Mouse (Mus musculus) kidney, embryonic 14.5 days (tissue): Measurements from ENCODE around the gene Arl5c. TPM values are rescaled to one million over a fixed set of nuclear protein-coding genes. Genes with fewer than 3 reads are reported as not detected.

Source experiments
- ATAC-seq: fragments of 200-750 bp; cut with Nextera tagmentation; 2 replicates; pipeline ENCODE4 v1.8.0; 2017; ENCODE audit warnings: moderate number of reproducible peaks, mild to moderate bottlenecking, moderate TSS enrichment, moderate library complexity; ENCODE audit not compliant: low FRiP score, low TSS enrichment
- H3K27ac ChIP-seq: fragments of 300-500 bp; sonication (generic); 2 replicates; pipeline ENCODE4 v1.5.1; 2014; ENCODE audit warnings: low read depth, mild to moderate bottlenecking, low read length, moderate library complexity, mixed read lengths
- H3K27me3 ChIP-seq: fragments of 300-500 bp; sonication (generic); 2 replicates; pipeline ENCODE4 v1.6.1; 2014; ENCODE audit warnings: mild to moderate bottlenecking, low read length; ENCODE audit not compliant: control insufficient read depth, insufficient read depth
- H3K36me3 ChIP-seq: fragments of 300-500 bp; sonication (generic); 2 replicates; pipeline ENCODE4 v1.6.1; 2014; ENCODE audit warnings: low read length, mixed read lengths; ENCODE audit not compliant: control insufficient read depth, insufficient read depth
- H3K4me1 ChIP-seq: fragments of 300-500 bp; sonication (generic); 2 replicates; pipeline ENCODE4 v1.6.1; 2014; ENCODE audit warnings: low read length, mixed read lengths; ENCODE audit not compliant: control insufficient read depth, insufficient read depth
- H3K4me2 ChIP-seq: fragments of 300-500 bp; sonication (generic); replicated peaks from 2 replicates; pipeline ENCODE4 v1.6.1; 2014; ENCODE audit warnings: low read depth, mild to moderate bottlenecking, low read length
- H3K4me3 ChIP-seq: fragments of 300-500 bp; sonication (generic); 2 replicates; pipeline ENCODE4 v1.5.1; 2014; ENCODE audit warnings: mild to moderate bottlenecking, low read length
- H3K9ac ChIP-seq: fragments of 300-500 bp; sonication (generic); 2 replicates; pipeline ENCODE4 v1.6.1; 2014; ENCODE audit warnings: low read depth, mild to moderate bottlenecking, low read length, moderate library complexity
- H3K9me3 ChIP-seq: fragments of 300-500 bp; sonication (generic); 2 replicates; pipeline ENCODE4 v1.6.1; 2016; ENCODE audit warnings: low read length; ENCODE audit not compliant: control insufficient read depth
- WGBS: fragments of 180-500 bp; shearing (Covaris S2); extraction: QIAGEN DNeasy Blood & Tissue Kit; methylation state at CpG from one replicate; pipeline ENCODE4 v1.1.7; 2014; 5-methylcytosine and 5-hydroxymethylcytosine counted together
- microRNA-seq: library from miRNA; unstranded; fragments of <30 nt; microRNA quantifications from one replicate; pipeline ENCODE4, GENCODE M21; 2016
- polyA plus RNA-seq: library from polyadenylated mRNA; unstranded; fragments of >200 nt; fragmentation: Nextera tagmentation; extraction: Ambion mirVana; gene quantifications from 2 replicates; pipeline ENCODE4 v1.2.1, GENCODE M21; 2014

The Arl5c gene
- polyA plus RNA-seq, 1 experiment from 2014 or later, result 9.3 TPM

DNA sequence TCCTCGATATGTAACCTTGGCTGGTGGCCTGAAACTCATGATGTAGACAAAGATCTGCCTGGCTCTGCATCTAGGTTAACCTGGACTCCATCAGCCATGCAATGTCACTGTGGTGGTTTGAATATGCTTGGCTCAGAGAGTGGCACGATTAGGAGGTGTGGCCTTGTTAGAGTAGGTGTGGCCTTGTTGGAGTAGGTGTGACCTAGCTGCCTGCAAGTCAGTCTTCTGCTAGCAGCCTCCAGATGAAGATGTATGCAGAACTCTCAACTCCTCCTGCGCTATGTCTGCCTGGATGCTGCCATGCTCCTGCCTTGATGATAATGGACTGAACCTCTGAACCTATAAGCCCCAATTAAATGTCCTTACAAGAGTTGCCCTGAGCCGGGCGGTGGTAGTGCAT lies 52.7 kb downstream of the Arl5c start:
- Histone ChIP-seq H3K27me3 (no peaks in the 10 kb centered on the region), H3K4me1 (no peaks in the 10 kb centered on the region), H3K4me3 (no peak overlapping the region), H3K9ac (no peak overlapping the region), H3K9me3 (no peaks in the 10 kb centered on the region), H3K36me3 (no peaks in the 10 kb centered on the region), H3K4me2 (no peak overlapping the region), H3K27ac (no peak overlapping the region)
- no peak for ATAC-seq
- 76% methylated on average over 5 of the region's 5 CpGs for WGBS

DNA sequence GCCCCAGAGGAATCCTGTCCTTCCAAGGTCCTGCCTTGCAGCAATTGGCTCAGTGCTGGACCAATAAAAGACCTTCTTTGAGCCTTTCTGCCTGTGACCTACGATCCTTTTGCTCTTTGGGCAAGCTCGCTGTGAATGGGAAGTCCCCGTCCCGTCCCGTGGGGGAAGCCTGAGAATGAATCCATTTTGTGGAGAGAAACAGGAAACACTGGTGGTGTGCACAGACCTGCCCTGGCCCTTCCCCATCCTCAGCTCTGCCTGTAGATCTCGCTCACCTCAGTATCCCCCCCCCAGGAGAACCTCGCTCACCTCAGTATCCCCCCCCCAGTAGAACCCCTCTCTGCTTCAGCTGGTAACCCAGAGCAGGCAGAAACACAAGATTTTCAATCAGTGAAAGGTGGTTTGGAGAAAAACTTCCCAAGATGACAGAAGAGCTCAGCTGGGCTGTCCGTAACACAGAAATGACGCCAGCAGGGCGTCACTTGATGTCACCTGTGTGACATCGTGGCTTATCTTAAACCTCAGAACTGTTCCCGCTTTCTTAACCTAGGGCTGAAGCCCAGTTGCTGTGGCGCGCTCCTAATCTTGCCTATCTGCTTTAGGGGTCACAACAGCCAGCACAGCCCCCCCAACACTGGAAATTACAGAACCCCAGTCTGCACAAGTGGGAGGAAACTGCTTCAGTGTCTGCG lies 53.4 kb downstream of the Arl5c start:
- WGBS, result 83% methylated on average over 15 of the region's 15 CpGs
- no peak overlapping the region for H3K27ac ChIP-seq
- no peaks in the 10 kb centered on the region for H3K9me3 ChIP-seq
- H3K4me2 ChIP-seq, result no peak overlapping the region
- no peaks in the 10 kb centered on the region for H3K27me3 ChIP-seq
- no peak for ATAC-seq
- H3K36me3 ChIP-seq, result no peaks in the 10 kb centered on the region
- no peaks in the 10 kb centered on the region for H3K4me1 ChIP-seq
- H3K4me3 ChIP-seq, result no peak overlapping the region
- H3K9ac ChIP-seq, result no peak overlapping the region

Small RNA genes within 50 kb of the gene (microRNA-seq; reads per million reads assigned to microRNA genes)
- gene Gm22461 (not detected), gene Gm27597 (not detected)

Other genes with a start within 250 kb of the Arl5c start
- gene Cwc25, start 229.6 kb downstream of the Arl5c start, polyA plus RNA-seq, result 12.6 and 13.7 TPM in 2 replicates
- gene 1700001P01Rik, start 220.3 kb downstream of the Arl5c start, polyA plus RNA-seq, result 0.56 TPM in 1 of 2 replicates, not detected in the other
- 695 and 947 TPM in 2 replicates for gene Rpl23, start 213.7 kb downstream of the Arl5c start, polyA plus RNA-seq
- gene Lasp1, start 197.2 kb downstream of the Arl5c start, polyA plus RNA-seq, result 46.9 and 57.2 TPM in 2 replicates
- gene B230217C12Rik, start 155.4 kb downstream of the Arl5c start, polyA plus RNA-seq, result 8.6 and 11.3 TPM in 2 replicates
- gene Fbxo47, start 112.0 kb downstream of the Arl5c start, polyA plus RNA-seq, result 0.33 and 0.47 TPM in 2 replicates
- gene Plxdc1, start 9.7 kb downstream of the Arl5c start, polyA plus RNA-seq, result 0.69 and 1.7 TPM in 2 replicates
- 11.7 and 12.3 TPM in 2 replicates for gene Cacnb1, start 26.9 kb upstream of the Arl5c start, polyA plus RNA-seq
- 1,236 and 1,648 TPM in 2 replicates for gene Rpl19, start 30.5 kb upstream of the Arl5c start, polyA plus RNA-seq
- 3.8 and 4.1 TPM in 2 replicates for gene Stac2, start 57.3 kb upstream of the Arl5c start, polyA plus RNA-seq
- 10.1 and 17.8 TPM in 2 replicates for gene Fbxl20, start 154.2 kb upstream of the Arl5c start, polyA plus RNA-seq
- 62.5 and 76.6 TPM in 2 replicates for gene Med1, start 197.1 kb upstream of the Arl5c start, polyA plus RNA-seq
- gene Cdk12, start 206.9 kb upstream of the Arl5c start, polyA plus RNA-seq, result 16.1 and 18.3 TPM in 2 replicates